Mouse (Mus musculus): Measurements from ENCODE around the gene Ptprg. TPM values are rescaled to one million over a fixed set of nuclear protein-coding genes. Genes with fewer than 3 reads are reported as not detected.

Gene Ptprg
- polyA plus RNA-seq, 1 experiment from 2014 or later: 16.4 TPM

DNA sequence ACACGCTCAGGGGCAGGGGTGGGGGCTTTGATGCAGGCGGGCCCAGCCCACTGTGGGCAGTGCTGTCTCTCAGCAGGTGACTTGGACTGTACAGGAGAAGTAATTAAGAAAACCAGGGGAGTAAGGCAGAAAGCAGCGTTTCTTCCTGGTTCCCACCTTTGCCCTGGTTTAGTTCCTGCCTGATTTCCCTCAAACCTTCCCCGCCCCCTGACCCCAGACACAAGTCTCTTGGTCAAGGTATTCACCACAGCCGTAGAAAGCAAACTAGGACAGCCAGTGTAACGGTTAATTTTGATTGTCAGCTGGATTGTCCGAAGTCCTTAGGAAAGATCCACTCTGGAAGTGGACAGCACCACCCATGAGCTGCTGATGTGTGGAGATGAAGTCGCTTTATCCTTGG, 614.3 kb downstream of the Ptprg start:
- WGBS: 86% methylated on average over 8 of the region's 8 CpGs
- no peak for ATAC-seq (replicated peaks; ENCODE audit: insufficient number of reproducible peaks, insufficient read depth, low FRiP score, low read depth)
- H3K27me3 ChIP-seq: no peaks in the 10 kb centered on the region

DNA sequence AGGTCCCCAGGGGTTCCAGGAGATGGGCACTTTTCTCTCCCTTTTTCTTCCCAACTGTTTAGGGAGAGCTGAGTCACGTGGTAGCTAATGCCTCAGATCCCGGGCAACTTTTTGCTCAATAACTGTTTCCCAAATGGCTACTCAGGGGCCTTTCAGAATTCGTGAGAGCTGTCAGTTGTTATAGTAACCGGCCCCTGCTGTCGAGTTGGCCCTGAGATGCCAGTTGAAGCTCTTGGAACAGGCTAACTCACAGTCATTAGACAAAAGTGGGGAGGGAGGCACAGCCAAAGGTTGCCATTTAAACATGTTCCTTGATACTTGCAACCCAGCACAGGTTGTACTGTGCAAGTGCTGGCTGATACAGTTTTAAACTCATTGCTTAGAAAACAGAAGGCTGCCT, 624.1 kb downstream of the Ptprg start:
- Histone ChIP-seq H3K9me3 (replicated peaks) (no peaks in the 10 kb centered on the region), H3K27me3 (no peaks in the 10 kb centered on the region), H3K36me3 (no peaks in the 10 kb centered on the region), H3K4me1 (replicated peaks) (peaks cover 10% of the 10 kb centered on the region), H3K9ac (no peak overlapping the region), H3K27ac (no peak overlapping the region), H3K4me2 (no peak overlapping the region), H3K4me3 (no peak overlapping the region)
- ATAC-seq (replicated peaks; ENCODE audit: insufficient number of reproducible peaks, insufficient read depth, low FRiP score, low read depth): no peak
- 51% methylated on average over 5 of the region's 5 CpGs for WGBS

More for the DNA sequence above, 614.3 kb downstream of the Ptprg start:
- no peak overlapping the region for H3K4me2 ChIP-seq
- no peaks in the 10 kb centered on the region for H3K36me3 ChIP-seq
- H3K9me3 ChIP-seq (replicated peaks): no peaks in the 10 kb centered on the region
- H3K9ac ChIP-seq: no peak overlapping the region
- H3K27ac ChIP-seq: no peak overlapping the region
- no peaks in the 10 kb centered on the region for H3K4me1 ChIP-seq (replicated peaks)
- H3K4me3 ChIP-seq: no peak overlapping the region

DNA sequence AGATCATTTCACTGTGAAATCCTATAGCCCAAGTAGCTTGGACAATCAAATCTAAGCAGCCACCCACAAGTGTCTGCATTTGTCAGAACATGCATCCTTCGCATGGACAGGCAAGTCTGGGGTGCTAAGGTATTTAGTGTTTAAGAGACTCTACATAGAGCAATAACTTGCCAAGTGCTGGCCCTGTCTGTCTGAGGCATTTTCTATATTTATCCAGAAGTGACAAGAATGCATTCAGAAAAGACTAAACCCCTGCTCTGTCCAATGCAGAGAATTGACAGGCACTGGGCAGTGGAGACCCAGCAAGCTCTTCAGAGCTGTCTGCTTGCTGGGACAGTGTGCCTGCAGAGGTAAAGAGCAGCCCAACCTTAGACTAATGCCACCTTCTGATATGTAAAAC, 625.3 kb downstream of the Ptprg start:
- WGBS: 51% methylated on average over 1 of the region's 1 CpGs
- Histone ChIP-seq H3K9ac (no peak overlapping the region), H3K4me2 (no peak overlapping the region), H3K9me3 (replicated peaks) (no peaks in the 10 kb centered on the region), H3K27ac (peak overlapping the region; percentile 36), H3K4me3 (no peak overlapping the region), H3K27me3 (no peaks in the 10 kb centered on the region), H3K4me1 (replicated peaks) (peaks cover 10% of the 10 kb centered on the region), H3K36me3 (no peaks in the 10 kb centered on the region)
- ATAC-seq (replicated peaks; ENCODE audit: insufficient number of reproducible peaks, insufficient read depth, low FRiP score, low read depth): no peak

DNA sequence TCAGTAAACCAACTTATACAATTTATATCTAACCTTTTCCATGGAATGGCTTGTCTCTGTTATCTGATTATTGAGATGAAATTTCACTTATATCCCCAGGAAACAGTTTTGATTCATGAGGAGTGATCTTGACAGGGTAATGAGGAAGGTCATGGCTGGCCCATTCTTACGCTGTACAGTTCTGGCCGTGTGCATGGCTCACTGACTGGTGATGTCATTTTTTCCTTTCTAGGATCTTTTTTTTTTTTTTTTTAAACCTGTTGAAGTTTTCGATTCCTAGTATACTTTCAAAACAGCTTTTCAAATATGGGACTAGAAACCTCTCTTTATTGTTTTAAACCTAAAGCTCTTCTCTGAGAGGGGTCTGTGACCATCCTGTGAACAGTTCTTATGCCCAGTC, 626.8 kb downstream of the Ptprg start:
- Histone ChIP-seq H3K4me1 (replicated peaks) (peaks cover 10% of the 10 kb centered on the region), H3K9me3 (replicated peaks) (no peaks in the 10 kb centered on the region), H3K4me3 (no peak overlapping the region), H3K27me3 (no peaks in the 10 kb centered on the region), H3K36me3 (no peaks in the 10 kb centered on the region), H3K9ac (no peak overlapping the region), H3K27ac (no peak overlapping the region), H3K4me2 (no peak overlapping the region)
- ATAC-seq (replicated peaks; ENCODE audit: insufficient number of reproducible peaks, insufficient read depth, low FRiP score, low read depth): no peak
- WGBS: 51% methylated on average over 3 of the region's 3 CpGs

DNA sequence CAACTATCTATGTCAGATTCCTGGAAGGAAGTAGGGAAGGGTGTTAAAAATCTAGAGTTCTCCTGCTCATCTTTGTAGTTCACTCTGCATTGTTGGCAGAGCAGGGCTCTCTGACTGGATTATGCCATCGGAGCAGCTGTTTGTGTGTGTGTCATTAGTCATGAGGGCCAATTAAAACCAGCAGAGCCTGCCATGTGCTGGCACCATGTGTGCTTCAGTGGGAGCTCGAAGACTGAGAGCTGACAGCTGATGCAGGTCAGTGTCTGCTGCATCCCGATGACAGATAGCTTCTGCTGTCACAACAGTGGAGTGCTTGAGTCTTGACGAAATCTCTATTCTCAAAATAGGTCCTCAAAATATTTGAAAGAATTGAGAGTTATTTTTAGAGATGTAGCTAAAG, 631.7 kb downstream of the Ptprg start:
- H3K27ac ChIP-seq: no peak overlapping the region
- no peaks in the 10 kb centered on the region for H3K4me1 ChIP-seq (replicated peaks)
- H3K4me3 ChIP-seq: no peak overlapping the region
- H3K36me3 ChIP-seq: no peaks in the 10 kb centered on the region
- WGBS: 34% methylated on average over 4 of the region's 4 CpGs
- H3K27me3 ChIP-seq: no peaks in the 10 kb centered on the region
- no peak overlapping the region for H3K9ac ChIP-seq
- H3K9me3 ChIP-seq (replicated peaks): no peaks in the 10 kb centered on the region
- no peak overlapping the region for H3K4me2 ChIP-seq
- no peak for ATAC-seq (replicated peaks; ENCODE audit: insufficient number of reproducible peaks, insufficient read depth, low FRiP score, low read depth)

DNA sequence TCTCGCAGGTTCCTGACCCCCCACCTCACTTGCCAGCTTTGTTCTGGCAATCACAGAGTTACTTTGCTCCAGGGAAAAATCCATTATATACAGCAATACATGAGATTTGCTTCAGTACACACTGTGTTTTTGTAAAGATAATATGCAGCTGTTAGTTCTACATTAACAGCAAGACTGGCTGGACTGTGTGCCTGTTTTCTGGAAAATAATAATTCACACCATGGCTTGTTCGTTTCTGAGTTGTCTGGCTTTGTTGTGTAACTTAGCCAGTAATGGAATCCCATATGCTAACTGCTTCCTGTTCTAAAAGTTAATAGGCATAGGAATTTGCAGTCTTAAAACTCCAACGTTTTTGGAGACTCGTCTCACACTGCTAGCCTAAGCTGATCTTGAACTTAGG, 635.0 kb downstream of the Ptprg start:
- Histone ChIP-seq H3K4me3 (no peak overlapping the region), H3K36me3 (no peaks in the 10 kb centered on the region), H3K27ac (no peak overlapping the region), H3K4me1 (replicated peaks) (no peaks in the 10 kb centered on the region), H3K9me3 (replicated peaks) (no peaks in the 10 kb centered on the region), H3K27me3 (no peaks in the 10 kb centered on the region), H3K9ac (no peak overlapping the region), H3K4me2 (no peak overlapping the region)
- no peak for ATAC-seq (replicated peaks; ENCODE audit: insufficient number of reproducible peaks, insufficient read depth, low FRiP score, low read depth)
- 58% methylated on average over 4 of the region's 4 CpGs for WGBS

DNA sequence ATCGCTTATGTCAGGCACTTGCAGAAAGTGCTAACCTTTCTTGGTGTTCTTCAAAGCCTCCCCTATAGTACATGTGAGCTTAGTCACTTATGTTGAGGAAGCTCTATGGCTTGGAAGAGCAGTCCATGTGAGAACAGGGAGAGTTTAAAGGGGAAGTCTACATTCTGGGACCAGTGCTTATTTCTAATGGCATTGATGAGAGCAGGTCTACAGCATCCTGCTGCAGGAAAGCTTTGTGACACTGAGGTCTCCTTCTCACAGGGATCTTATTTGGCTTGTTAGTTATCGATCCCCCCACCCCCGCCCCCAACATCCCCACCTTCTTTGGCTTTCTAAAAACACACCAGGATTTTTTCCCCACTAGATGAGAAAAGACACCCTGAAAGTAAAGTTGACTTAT, 635.9 kb downstream of the Ptprg start:
- ATAC-seq (replicated peaks; ENCODE audit: insufficient number of reproducible peaks, insufficient read depth, low FRiP score, low read depth): no peak
- no peak overlapping the region for H3K9ac ChIP-seq
- no peaks in the 10 kb centered on the region for H3K27me3 ChIP-seq
- no peak overlapping the region for H3K27ac ChIP-seq
- H3K9me3 ChIP-seq (replicated peaks): no peaks in the 10 kb centered on the region
- no peaks in the 10 kb centered on the region for H3K4me1 ChIP-seq (replicated peaks)
- WGBS: 82% methylated on average over 3 of the region's 3 CpGs
- H3K4me2 ChIP-seq: no peak overlapping the region
- no peak overlapping the region for H3K4me3 ChIP-seq
- no peaks in the 10 kb centered on the region for H3K36me3 ChIP-seq

DNA sequence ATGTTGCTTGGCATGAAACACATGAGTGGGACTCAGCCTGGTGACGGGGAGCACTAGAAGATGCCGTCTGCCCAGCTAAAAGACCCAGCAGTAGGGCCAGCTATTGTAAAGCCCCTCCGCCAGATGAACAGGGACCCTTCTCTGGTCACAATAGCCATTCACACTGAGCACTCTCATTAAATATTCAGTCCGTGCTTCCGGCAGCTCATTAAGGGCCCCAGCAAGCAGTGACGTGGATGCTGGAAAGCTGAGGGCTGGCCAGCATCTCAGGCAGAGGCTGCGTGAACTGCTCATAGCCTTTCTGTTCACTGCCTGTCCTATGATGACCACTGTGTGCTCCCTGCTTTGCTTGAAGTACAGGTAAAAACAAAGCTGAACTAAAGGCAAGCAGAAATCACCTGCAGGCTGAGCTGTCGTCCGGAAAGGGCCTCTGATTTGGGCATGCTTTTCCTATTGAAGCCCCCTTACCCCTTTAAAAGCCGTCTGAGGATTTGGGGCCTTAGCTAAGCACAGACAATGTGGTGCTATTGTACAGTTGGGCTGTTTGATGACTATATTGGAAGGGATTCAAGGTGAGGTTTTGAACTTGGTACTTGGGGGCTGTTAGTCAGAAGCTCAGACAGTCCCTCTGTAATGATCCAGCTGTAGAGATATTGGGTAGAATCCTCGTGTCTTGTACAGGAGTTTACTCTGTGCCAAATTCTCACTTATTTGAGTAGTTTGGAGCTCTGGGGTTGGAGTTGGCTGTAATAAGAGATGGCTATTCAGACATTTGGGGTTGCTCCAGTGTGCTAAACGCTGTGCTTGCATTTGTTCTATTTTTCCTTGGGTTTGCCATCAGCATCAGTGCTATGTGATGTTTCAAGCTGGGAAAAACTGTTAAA, 636.6 kb downstream of the Ptprg start:
- H3K4me1 ChIP-seq (replicated peaks): no peaks in the 10 kb centered on the region
- H3K9me3 ChIP-seq (replicated peaks): no peaks in the 10 kb centered on the region
- H3K9ac ChIP-seq: no peak overlapping the region
- no peak overlapping the region for H3K4me2 ChIP-seq
- no peak overlapping the region for H3K27ac ChIP-seq
- ATAC-seq (replicated peaks; ENCODE audit: insufficient number of reproducible peaks, insufficient read depth, low FRiP score, low read depth): no peak
- no peak overlapping the region for H3K4me3 ChIP-seq
- H3K36me3 ChIP-seq: no peaks in the 10 kb centered on the region
- no peaks in the 10 kb centered on the region for H3K27me3 ChIP-seq
- WGBS: 74% methylated on average over 12 of the region's 12 CpGs

DNA sequence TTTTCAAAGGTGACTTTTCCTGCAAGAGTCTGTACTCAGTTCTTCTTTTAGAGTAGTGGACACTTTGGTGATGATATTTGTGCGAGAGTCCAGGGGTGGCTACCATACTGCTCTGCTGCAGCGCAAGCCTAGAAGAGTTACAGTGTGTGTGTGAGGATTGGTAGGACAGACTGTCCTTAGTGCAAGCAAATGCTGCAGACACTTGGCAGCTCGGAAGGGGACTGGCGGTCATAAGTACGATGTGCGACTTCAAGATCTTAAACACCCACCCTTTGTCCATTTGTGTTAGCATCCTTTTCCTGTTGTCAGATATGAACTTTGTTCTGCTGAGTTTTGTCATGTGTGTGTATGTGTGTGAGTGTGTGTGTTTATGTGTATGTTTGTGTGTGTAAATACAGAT, 637.7 kb downstream of the Ptprg start:
- WGBS: 88% methylated on average over 6 of the region's 6 CpGs
- H3K4me3 ChIP-seq: no peak overlapping the region
- H3K4me1 ChIP-seq (replicated peaks): no peaks in the 10 kb centered on the region
- H3K4me2 ChIP-seq: no peak overlapping the region
- no peaks in the 10 kb centered on the region for H3K9me3 ChIP-seq (replicated peaks)
- no peak for ATAC-seq (replicated peaks; ENCODE audit: insufficient number of reproducible peaks, insufficient read depth, low FRiP score, low read depth)
- no peak overlapping the region for H3K27ac ChIP-seq
- no peak overlapping the region for H3K9ac ChIP-seq
- H3K27me3 ChIP-seq: no peaks in the 10 kb centered on the region
- no peaks in the 10 kb centered on the region for H3K36me3 ChIP-seq

DNA sequence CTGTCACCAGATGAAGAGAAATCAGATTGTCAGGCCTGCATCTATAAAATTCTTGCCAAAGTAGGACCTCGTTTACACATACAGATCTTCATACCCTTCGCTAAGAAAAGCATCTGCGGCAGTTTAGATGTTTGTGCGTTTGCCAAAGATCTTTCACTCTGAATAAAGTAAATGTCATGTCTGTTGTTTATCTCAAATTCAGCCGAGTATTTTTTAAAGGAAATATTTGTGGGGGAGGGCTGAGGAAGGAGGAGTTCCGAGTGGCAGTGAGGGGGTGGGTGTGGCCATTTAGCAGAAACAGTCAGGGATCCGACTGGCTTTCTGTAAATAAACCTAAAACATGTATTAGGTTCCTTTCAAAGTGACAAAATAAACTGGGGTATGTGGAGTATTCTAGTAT, 645.4 kb downstream of the Ptprg start:
- ATAC-seq (replicated peaks; ENCODE audit: insufficient number of reproducible peaks, insufficient read depth, low FRiP score, low read depth): no peak
- no peak overlapping the region for H3K4me3 ChIP-seq
- no peak overlapping the region for H3K9ac ChIP-seq
- no peaks in the 10 kb centered on the region for H3K36me3 ChIP-seq
- H3K4me1 ChIP-seq (replicated peaks): peaks cover 3% of the 10 kb centered on the region; the same call in 1 of the 2 replicates
- H3K27ac ChIP-seq: no peak overlapping the region
- no peak overlapping the region for H3K4me2 ChIP-seq
- H3K27me3 ChIP-seq: no peaks in the 10 kb centered on the region
- WGBS: 36% methylated on average over 7 of the region's 7 CpGs
- no peaks in the 10 kb centered on the region for H3K9me3 ChIP-seq (replicated peaks)

DNA sequence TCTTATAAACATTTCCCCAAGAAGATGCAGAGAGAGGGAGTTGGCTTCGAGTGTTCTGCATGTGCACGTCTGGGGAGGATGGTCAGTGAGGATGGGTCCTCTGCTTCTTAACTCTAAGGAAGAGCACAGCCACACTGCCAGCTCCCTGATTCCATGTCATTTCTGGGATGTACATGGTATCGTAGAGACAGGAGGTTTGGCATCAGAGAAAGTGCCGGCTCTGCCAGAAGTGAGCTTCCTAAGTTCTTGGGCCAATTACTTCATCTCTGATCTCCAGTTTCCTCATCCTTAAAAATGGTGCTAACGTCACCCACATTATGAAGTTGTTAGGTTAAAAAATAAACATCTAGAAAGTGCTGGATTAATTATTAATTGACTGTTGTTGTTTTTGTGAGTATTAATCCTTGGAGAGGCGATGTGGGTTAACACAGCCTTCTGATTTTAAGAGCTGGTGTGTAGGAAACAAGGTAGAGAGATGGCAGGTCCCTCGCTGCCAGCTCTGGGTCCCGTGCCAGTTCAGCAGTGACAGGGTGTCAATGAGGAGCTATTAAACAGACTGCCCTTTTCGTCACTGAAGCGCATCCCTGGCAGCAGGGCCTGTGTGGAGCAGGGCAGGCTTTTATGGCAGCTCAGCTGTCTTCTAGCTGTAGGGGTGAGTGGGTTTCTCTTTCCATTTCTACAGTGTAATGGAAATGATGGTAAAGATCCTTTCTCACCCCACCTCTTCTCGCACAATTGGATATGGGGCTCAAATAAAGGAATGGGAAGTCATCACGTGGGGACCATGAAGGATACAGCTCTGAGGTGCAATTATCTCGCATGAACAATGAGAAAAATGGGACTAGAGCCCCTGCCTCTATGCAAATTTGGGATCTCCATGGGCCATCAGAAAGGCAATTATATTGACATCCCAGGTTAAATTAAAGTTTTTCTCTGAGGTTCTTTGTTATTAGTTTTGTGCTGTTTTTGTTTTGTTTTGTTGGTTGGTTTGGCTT, 646.9 kb downstream of the Ptprg start:
- Histone ChIP-seq H3K4me3 (no peak overlapping the region), H3K9me3 (replicated peaks) (no peaks in the 10 kb centered on the region), H3K4me2 (no peak overlapping the region), H3K36me3 (no peaks in the 10 kb centered on the region), H3K4me1 (replicated peaks) (peaks cover 3% of the 10 kb centered on the region; the same call in 1 of the 2 replicates), H3K9ac (no peak overlapping the region), H3K27ac (no peak overlapping the region), H3K27me3 (no peaks in the 10 kb centered on the region)
- no peak for ATAC-seq (replicated peaks; ENCODE audit: insufficient number of reproducible peaks, insufficient read depth, low FRiP score, low read depth)
- WGBS: 70% methylated on average over 13 of the region's 13 CpGs

Measured in heart, embryonic 15.5 days (tissue).